Mouse (Mus musculus) neural tube, embryonic 11.5 days (tissue): ENCODE results near the gene Ints11. TPM values are rescaled to one million over a fixed set of nuclear protein-coding genes. Genes with fewer than 3 reads are reported as not detected.
A peak's percentile ranks its signal among the peaks of the same experiment; 100 is the strongest.

ENCODE experiments used
- ATAC-seq: fragments of 200-750 bp; cut with Nextera tagmentation; 2 replicates; pipeline ENCODE4 v1.8.0; 2017; ENCODE audit warnings: moderate number of reproducible peaks, mild to moderate bottlenecking, moderate TSS enrichment, moderate library complexity; ENCODE audit not compliant: insufficient read depth, low FRiP score, low TSS enrichment
- DNase-seq: peaks from one replicate; pipeline ENCODE4 v3.0.0-alpha.2; 2015; ENCODE audit warnings: low spot score
- H3K27ac ChIP-seq: fragments of 300-500 bp; sonication (generic); 2 replicates; pipeline ENCODE4 v1.5.1; 2014; ENCODE audit warnings: low read depth, mild to moderate bottlenecking, low read length
- H3K27me3 ChIP-seq: fragments of 300-500 bp; sonication (generic); 2 replicates; pipeline ENCODE4 v1.6.1; 2014; ENCODE audit warnings: mild to moderate bottlenecking, low read length, mixed read lengths; ENCODE audit not compliant: control insufficient read depth, insufficient read depth
- H3K36me3 ChIP-seq: fragments of 300-500 bp; sonication (generic); 2 replicates; pipeline ENCODE4 v1.6.1; 2014; ENCODE audit warnings: mild to moderate bottlenecking, low read length, moderate library complexity, mixed read lengths; ENCODE audit not compliant: control insufficient read depth, insufficient read depth
- H3K4me1 ChIP-seq: fragments of 300-500 bp; sonication (generic); 2 replicates; pipeline ENCODE4 v1.6.1; 2014; ENCODE audit warnings: low read length, mixed read lengths; ENCODE audit not compliant: control insufficient read depth, insufficient read depth
- H3K4me2 ChIP-seq: fragments of 300-500 bp; sonication (generic); 2 replicates; pipeline ENCODE4 v1.6.1; 2014; ENCODE audit warnings: low read depth, mild to moderate bottlenecking, moderate library complexity
- H3K4me3 ChIP-seq: fragments of 300-500 bp; sonication (generic); 2 replicates; pipeline ENCODE4 v1.5.1; 2014; ENCODE audit warnings: low read depth, low read length
- H3K9ac ChIP-seq: fragments of 300-500 bp; sonication (generic); 2 replicates; pipeline ENCODE4 v1.6.1; 2014; ENCODE audit warnings: mild to moderate bottlenecking, low read length
- H3K9me3 ChIP-seq: fragments of 300-500 bp; sonication (generic); 2 replicates; pipeline ENCODE4 v1.6.1; 2016; ENCODE audit warnings: low read length; ENCODE audit not compliant: control insufficient read depth
- WGBS: fragments of 180-500 bp; shearing (Covaris S2); extraction: QIAGEN DNeasy Blood & Tissue Kit; methylation state at CpG from one replicate; pipeline ENCODE4 v1.1.7; 2014; 5-methylcytosine and 5-hydroxymethylcytosine counted together
- polyA plus RNA-seq: library from polyadenylated mRNA; unstranded; fragments of >200 nt; fragmentation: Nextera tagmentation; extraction: Ambion mirVana; gene quantifications from 2 replicates; pipeline ENCODE4 v1.2.1, GENCODE M21; 2014

Gene Ints11
- polyA plus RNA-seq, 1 experiment from 2014 or later, result 95.0 TPM

DNA sequence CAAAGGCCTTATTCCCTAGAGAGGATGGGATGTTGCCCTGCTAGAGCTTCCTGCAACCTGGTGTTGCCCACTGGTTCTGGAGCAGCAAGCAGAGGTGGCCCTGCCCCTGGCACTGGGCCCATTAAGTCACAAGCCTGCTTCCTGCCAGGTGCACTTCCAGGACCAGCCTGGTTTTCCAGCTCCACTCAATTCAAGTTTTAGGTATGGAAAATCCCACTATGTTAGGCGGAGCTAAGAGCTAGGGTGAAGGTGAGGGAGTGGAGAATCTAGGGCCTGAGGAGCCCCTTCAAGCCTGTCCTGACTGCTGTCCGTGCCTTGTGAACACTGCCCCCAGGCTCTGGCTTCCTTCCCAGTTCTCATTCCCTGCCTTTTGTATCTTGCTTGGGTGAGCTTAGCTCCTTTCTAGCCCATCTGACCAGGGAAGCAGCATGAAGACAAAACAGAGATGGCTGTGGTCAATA is 17.4 kb upstream of the Ints11 start:
- no peak overlapping the region for H3K4me2 ChIP-seq
- H3K4me3 ChIP-seq, result no peak overlapping the region
- peaks cover 5% of the 10 kb centered on the region for H3K36me3 ChIP-seq
- H3K9me3 ChIP-seq, result no peaks in the 10 kb centered on the region
- H3K27me3 ChIP-seq, result no peaks in the 10 kb centered on the region
- ATAC-seq, result no peak
- no peak overlapping the region for H3K9ac ChIP-seq
- no peak for DNase-seq
- no peak overlapping the region for H3K27ac ChIP-seq
- whole genome bisulfite sequencing, result 93% methylated on average over 2 of the region's 2 CpGs
- H3K4me1 ChIP-seq, result peaks cover 14% of the 10 kb centered on the region

- H3K9me3 ChIP-seq, result no peaks in the 10 kb centered on the region
- no peaks in the 10 kb centered on the region for H3K27me3 ChIP-seq
- ATAC-seq (no peak), DNase-seq (no peak)
- H3K4me1 ChIP-seq, result peaks cover 7% of the 10 kb centered on the region
- no peak overlapping the region for H3K4me2 ChIP-seq
- H3K36me3 ChIP-seq, result peaks cover 9% of the 10 kb centered on the region
- no peak overlapping the region for H3K9ac ChIP-seq
- no peak overlapping the region for H3K27ac ChIP-seq
- H3K4me3 ChIP-seq, result no peak overlapping the region
- 90% methylated on average over 9 of the region's 9 CpGs for WGBS
Measured at GRCm38 (mm10) chr4:155853421-155853820, 15.9 kb upstream of the Ints11 start.

DNA sequence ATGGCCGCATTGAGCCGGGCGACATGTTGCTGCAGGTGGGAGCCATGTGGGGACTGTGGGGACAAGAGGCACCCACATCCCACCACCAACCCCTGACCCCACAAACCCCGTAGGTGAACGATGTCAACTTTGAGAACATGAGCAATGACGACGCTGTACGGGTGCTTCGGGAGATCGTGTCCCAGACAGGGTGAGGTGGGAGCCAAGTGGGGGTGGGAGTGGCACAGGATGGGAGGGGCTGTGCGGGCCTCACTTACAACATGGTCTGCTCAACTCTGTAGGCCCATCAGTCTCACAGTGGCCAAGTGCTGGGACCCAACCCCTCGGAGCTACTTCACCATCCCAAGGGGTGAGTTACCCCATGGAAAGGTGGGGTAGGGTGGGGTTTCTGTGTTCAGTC is 14.4 kb upstream of the Ints11 start:
- Histone ChIP-seq H3K4me3 (no peak overlapping the region), H3K27ac (no peak overlapping the region), H3K4me1 (no peaks in the 10 kb centered on the region), H3K27me3 (no peaks in the 10 kb centered on the region), H3K36me3 (peaks cover 11% of the 10 kb centered on the region), H3K4me2 (no peak overlapping the region), H3K9ac (no peak overlapping the region), H3K9me3 (no peaks in the 10 kb centered on the region)
- whole genome bisulfite sequencing, result 96% methylated on average over 12 of the region's 12 CpGs
- no peak for DNase-seq
- no peak for ATAC-seq

DNA sequence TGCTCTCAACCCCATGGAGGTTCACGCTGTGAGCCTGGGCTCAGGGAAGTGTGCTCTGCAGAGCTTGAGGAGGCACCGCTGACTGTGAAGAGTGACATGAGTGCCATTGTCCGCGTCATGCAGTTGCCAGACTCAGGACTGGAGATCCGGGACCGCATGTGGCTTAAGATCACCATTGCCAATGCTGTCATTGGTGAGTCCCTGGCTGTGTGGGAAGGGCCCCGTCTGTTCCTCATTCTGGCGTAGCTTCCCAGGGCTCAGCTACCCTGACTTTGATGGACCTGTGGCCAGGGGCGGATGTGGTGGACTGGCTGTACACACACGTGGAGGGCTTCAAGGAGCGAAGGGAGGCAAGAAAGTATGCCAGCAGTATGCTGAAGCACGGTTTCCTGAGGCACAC is 13.3 kb upstream of the Ints11 start:
- whole genome bisulfite sequencing, result 96% methylated on average over 12 of the region's 12 CpGs
- DNase-seq, result no peak
- no peak overlapping the region for H3K9ac ChIP-seq
- no peaks in the 10 kb centered on the region for H3K27me3 ChIP-seq
- H3K4me3 ChIP-seq, result no peak overlapping the region
- no peak overlapping the region for H3K27ac ChIP-seq
- H3K4me1 ChIP-seq, result no peaks in the 10 kb centered on the region
- ATAC-seq, result no peak
- H3K9me3 ChIP-seq, result no peaks in the 10 kb centered on the region
- peaks cover 11% of the 10 kb centered on the region for H3K36me3 ChIP-seq
- H3K4me2 ChIP-seq, result no peak overlapping the region

DNA sequence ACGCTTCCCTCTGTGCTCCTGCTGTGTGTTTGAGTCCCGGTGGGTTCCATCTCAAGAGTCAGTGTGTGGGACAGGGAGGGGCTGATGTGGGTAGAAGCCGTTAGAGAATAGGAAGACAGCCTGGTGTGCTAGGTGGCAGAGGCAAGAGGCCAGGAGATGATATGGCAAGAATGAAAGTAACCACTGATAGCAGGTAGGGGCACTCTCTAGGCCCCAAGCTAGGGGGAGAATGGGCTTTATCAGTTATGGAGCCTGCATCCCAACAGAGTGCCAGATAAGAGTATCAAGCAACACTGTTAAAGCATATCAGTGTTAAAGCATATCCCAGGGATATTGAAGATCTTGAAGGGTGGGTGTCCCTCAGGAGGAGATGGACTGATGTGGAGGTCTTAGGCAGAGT is 12.5 kb upstream of the Ints11 start:
- H3K27me3 ChIP-seq, result no peaks in the 10 kb centered on the region
- whole genome bisulfite sequencing, result 84% methylated on average over 3 of the region's 3 CpGs
- DNase-seq (no peak), ATAC-seq (no peak)
- no peak overlapping the region for H3K4me2 ChIP-seq
- no peak overlapping the region for H3K27ac ChIP-seq
- H3K4me3 ChIP-seq, result no peak overlapping the region
- H3K4me1 ChIP-seq, result no peaks in the 10 kb centered on the region
- H3K9me3 ChIP-seq, result no peaks in the 10 kb centered on the region
- no peak overlapping the region for H3K9ac ChIP-seq
- H3K36me3 ChIP-seq, result peaks cover 11% of the 10 kb centered on the region

GRCm38 (mm10) chr4:155859318-155859717 is 10.0 kb upstream of the Ints11 start:
- H3K9me3 ChIP-seq, result no peaks in the 10 kb centered on the region
- WGBS, result 29% methylated on average over 13 of the region's 13 CpGs
- H3K4me1 ChIP-seq, result no peaks in the 10 kb centered on the region
- H3K4me2 ChIP-seq, result no peak overlapping the region
- no peak overlapping the region for H3K27ac ChIP-seq
- no peak for ATAC-seq
- no peak overlapping the region for H3K4me3 ChIP-seq
- H3K9ac ChIP-seq, result no peak overlapping the region
- DNase-seq, result peak; percentile 76
- peaks cover 11% of the 10 kb centered on the region for H3K36me3 ChIP-seq
- no peaks in the 10 kb centered on the region for H3K27me3 ChIP-seq

- Histone ChIP-seq H3K27ac (no peak overlapping the region), H3K9me3 (no peaks in the 10 kb centered on the region), H3K36me3 (peaks cover 10% of the 10 kb centered on the region), H3K4me1 (no peaks in the 10 kb centered on the region), H3K4me2 (no peak overlapping the region), H3K4me3 (no peak overlapping the region), H3K9ac (no peak overlapping the region), H3K27me3 (no peaks in the 10 kb centered on the region)
- 92% methylated on average over 7 of the region's 7 CpGs for WGBS
- DNase-seq, result no peak
- no peak for ATAC-seq
Measured at GRCm38 (mm10) chr4:155861787-155862186, 7.6 kb upstream of the Ints11 start.

GRCm38 (mm10) chr4:155863001-155863400 is 6.3 kb upstream of the Ints11 start, which contains the start of gene Tas1r3:
Gene Tas1r3 (minus strand): TSS chr4:155863362.
- no peak for ATAC-seq
- Histone ChIP-seq H3K4me3 (no peak within 1 kb of the TSS), H3K4me2 (no peak within 1 kb of the TSS), H3K36me3 (peaks cover 8% of the 10 kb centered on the region; the same call in 1 of the 2 replicates), H3K27me3 (no peaks in the 10 kb centered on the region), H3K27ac (no peak within 1 kb of the TSS), H3K9me3 (no peaks in the 10 kb centered on the region), H3K4me1 (no peaks in the 10 kb centered on the region), H3K9ac (no peak within 1 kb of the TSS)
- WGBS, result 77% methylated on average over 5 of the region's 5 CpGs
- DNase-seq, result no peak

DNA sequence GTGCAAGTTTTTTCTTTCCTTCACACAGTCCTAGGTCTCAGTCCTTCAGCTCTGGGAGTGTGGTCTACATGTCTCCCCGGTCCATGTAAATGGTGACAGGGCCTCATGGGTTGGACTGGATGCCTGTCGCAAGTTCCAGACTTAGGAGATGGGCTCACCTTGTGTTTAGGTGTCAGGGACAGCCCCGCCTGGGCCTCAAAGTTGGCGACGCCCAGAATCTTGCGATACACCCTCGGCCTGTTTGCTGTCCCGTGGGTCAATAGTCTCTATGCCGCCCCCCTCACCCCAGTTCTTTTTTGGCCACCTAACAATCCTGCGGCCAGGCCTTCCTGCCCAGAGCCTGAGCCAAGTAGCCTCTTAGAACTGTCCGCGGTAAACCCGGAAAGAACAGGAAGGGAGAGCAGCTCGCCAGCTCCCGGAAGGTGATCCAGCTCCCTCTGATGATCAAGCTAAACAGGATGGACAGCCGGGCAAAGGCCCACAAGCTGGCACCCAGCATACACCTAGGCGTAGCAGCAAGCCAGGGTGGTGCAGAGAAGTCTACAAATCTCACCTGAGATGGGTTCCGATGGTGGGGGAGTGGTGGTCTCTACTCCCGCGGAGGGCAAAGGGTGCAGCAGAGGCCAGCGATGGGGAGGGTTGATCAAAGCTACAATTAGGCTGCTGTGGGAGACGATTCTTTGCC is 590 bp upstream of the Ints11 start:
- DNase-seq, result no peak
- H3K27me3 ChIP-seq, result no peaks in the 10 kb centered on the region
- peaks cover 5% of the 10 kb centered on the region for H3K4me1 ChIP-seq
- no peak overlapping the region for H3K27ac ChIP-seq
- ATAC-seq, result no peak
- peak overlapping the region; percentile 75 for H3K4me3 ChIP-seq
- peak overlapping the region; percentile 83 for H3K9ac ChIP-seq
- H3K4me2 ChIP-seq, result peak overlapping the region; percentile 97
- peaks cover 10% of the 10 kb centered on the region for H3K36me3 ChIP-seq
- H3K9me3 ChIP-seq, result no peaks in the 10 kb centered on the region
- WGBS, result 13% methylated on average over 22 of the region's 22 CpGs
